Mouse (Mus musculus) olfactory bulb, adult 2 months (tissue): ENCODE measurements around the gene Myo18a.

Experiments
- CTCF ChIP-seq: fragments of 200-500 bp; IDR thresholded peaks from 2 replicates; pipeline ENCODE4 v1.5.1; 2012; ENCODE audit warnings: low read depth, mild to moderate bottlenecking, low read length, moderate library complexity; ENCODE audit not compliant: insufficient read depth
- POLR2A ChIP-seq: fragments of 200-500 bp; IDR thresholded peaks from 2 replicates; pipeline ENCODE4 v1.6.1; 2012; ENCODE audit warnings: mild to moderate bottlenecking, low read depth, low read length, moderate library complexity; ENCODE audit not compliant: insufficient read depth

DNA sequence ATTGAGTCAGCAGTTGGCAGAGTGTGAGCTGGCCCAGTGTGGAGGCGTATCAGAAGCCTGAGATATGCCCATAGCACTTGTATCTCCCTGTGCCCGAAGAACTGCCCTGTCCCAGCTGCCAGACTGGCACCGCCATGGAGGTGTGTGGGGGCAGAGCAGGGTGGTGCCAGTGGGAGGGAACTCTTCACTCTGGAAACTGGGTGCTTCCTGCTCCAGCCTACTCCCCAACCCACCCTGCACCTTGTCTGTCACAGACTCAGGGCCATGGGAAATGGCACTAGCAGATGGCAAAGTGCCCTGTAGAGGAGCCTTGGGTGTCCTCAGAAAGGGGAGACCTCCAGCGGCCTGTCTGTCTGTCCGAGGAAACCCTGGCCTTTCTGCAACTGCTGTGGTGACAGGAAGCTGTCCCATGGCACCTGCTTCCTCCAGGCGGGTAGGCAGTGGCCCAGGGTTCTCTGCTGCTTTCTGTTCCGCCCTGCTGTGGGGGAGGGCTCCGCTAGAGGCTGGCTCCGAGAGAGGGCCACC is 39.4 kb downstream of the Myo18a start:
- TF ChIP-seq CTCF, result no peak
- no peak for TF ChIP-seq POLR2A
